Mouse (Mus musculus) heart, adult 2 months (tissue): ENCODE data around the gene Gm10447. TPM values are rescaled to one million over a fixed set of nuclear protein-coding genes. Genes with fewer than 3 reads are reported as not detected.

ENCODE experiments used
- DNase-seq, 2 experiments: peaks; one replicate each; pipeline ENCODE4 v3.0.0; 2021
- H3K27ac ChIP-seq: fragments of 200-600 bp; 2 replicates; pipeline ENCODE4 v1.8.1; 2022
- H3K27me3 ChIP-seq: fragments of 200-500 bp; 2 replicates; pipeline ENCODE4 v1.6.1; 2012; ENCODE audit warnings: mild to moderate bottlenecking, low read length, inconsistent platforms, mixed read lengths; ENCODE audit not compliant: control insufficient read depth, insufficient read depth
- H3K36me3 ChIP-seq: fragments of 200-500 bp; 2 replicates; pipeline ENCODE4 v1.6.1; 2012; ENCODE audit warnings: low read length, inconsistent platforms; ENCODE audit not compliant: control insufficient read depth, insufficient read depth
- H3K4me1 ChIP-seq: fragments of 200-500 bp; 2 replicates; pipeline ENCODE4 v1.6.1; 2011; ENCODE audit warnings: low read length; ENCODE audit not compliant: control insufficient read depth, insufficient read depth
- H3K4me3 ChIP-seq: fragments of 200-600 bp; 2 replicates; pipeline ENCODE4 v1.8.1; 2022
- H3K79me2 ChIP-seq: fragments of 200-500 bp; replicated peaks from 2 replicates; pipeline ENCODE4 v1.6.1; 2012; ENCODE audit warnings: mild to moderate bottlenecking, inconsistent platforms, low read length, moderate library complexity, mixed read lengths; ENCODE audit not compliant: control insufficient read depth, insufficient read depth
- H3K9ac ChIP-seq: fragments of 200-500 bp; 2 replicates; pipeline ENCODE4 v1.6.1; 2012; ENCODE audit warnings: low read depth, mild to moderate bottlenecking, control low read depth, inconsistent platforms, low read length, mixed read lengths
- CTCF ChIP-seq: fragments of 200-600 bp; IDR thresholded peaks from 2 replicates; pipeline ENCODE4 v1.8.1; 2022; ENCODE audit warnings: antibody characterized with exemption, mild to moderate bottlenecking, moderate library complexity
- EP300 ChIP-seq: fragments of 200-500 bp; IDR thresholded peaks from 2 replicates; pipeline ENCODE4 v1.6.1; 2011; ENCODE audit warnings: low read depth, low read length, control low read depth; ENCODE audit not compliant: insufficient read depth
- POLR2A ChIP-seq: fragments of 200-500 bp; IDR thresholded peaks from 2 replicates; pipeline ENCODE4 v1.6.1; 2011; ENCODE audit warnings: mild to moderate bottlenecking, low read depth, low read length, control low read depth; ENCODE audit not compliant: insufficient read depth
- WGBS: fragments of 180-500 bp; shearing (Covaris S2); methylation state at CpG from one replicate; pipeline ENCODE4 v1.1.7; 2018; 5-methylcytosine and 5-hydroxymethylcytosine counted together
- intact Hi-C: fragments of 180-260 bp; cut with DNase I; formaldehyde crosslinking; loops from one replicate; pipeline ENCODE4 v1.15.1; 2025
- polyA plus RNA-seq: library from polyadenylated mRNA; depleted of rRNA; stranded (reverse); fragments of >200 nt; gene quantifications from 2 replicates; pipeline ENCODE4 v1.2.3, GENCODE M21; 2012
- total RNA-seq, 2 experiments: library from RNA; stranded (reverse); gene quantifications; 2 replicates each; pipeline ENCODE4 v1.2.3; 2021

Gene Gm10447
- total and polyA plus RNA-seq, 3 experiments, result not detected

GRCm38 (mm10) chr11:53481088-53481730 lies 24.3 kb upstream of the Gm10447 start:
- intact Hi-C loops, result no loop called here
- H3K9ac ChIP-seq, result no peak overlapping the region
- no peaks in the 10 kb centered on the region for H3K36me3 ChIP-seq
- no peak for TF ChIP-seq CTCF
- TF ChIP-seq EP300, result no peak
- no peak for TF ChIP-seq POLR2A
- no peak overlapping the region for H3K27ac ChIP-seq
- no peaks in the 10 kb centered on the region for H3K4me1 ChIP-seq
- H3K4me3 ChIP-seq, result no peak overlapping the region
- H3K27me3 ChIP-seq, result peaks cover 14% of the 10 kb centered on the region
- H3K79me2 ChIP-seq, result no peaks in the 10 kb centered on the region
- WGBS, result 80% methylated on average over 4 of the region's 4 CpGs
- DNase-seq, result no peak

DNA sequence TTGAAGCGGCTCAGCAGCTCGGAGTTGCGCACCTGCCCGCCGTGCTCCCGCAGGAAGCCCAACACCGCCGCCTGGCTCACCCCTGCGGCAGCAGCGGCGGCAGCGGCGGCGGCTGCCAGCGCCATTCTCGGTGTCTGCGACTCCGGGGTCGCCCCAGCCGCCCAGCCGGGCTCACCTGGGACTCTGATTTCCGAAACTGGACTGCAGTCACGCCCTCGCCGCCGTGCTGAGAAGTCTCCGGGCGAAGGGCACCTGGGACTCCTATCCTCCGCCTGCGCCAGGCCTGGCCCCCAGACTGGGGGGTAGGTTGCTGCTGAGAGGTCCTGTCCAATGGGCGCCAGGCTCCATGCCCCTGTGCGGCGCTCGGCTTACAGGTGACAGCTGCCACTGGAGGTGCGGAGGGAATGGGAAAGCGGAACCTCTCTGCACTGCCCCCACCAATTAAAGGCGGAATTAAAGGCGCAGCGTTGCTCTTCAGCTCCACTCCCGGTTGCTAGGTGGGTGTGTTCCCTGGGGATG lies 22.9 kb upstream of the Gm10447 start, which contains the start of the genes Gm9945 and Sowaha:
Gene Gm9945 (plus strand): TSS at position 384 of the 519 bp plus-strand sequence.
Gene Sowaha (minus strand): TSS at position 492 of the 519 bp plus-strand sequence.
- intact Hi-C loops, result no loop called here
- DNase-seq, result no peak
- no peaks in the 10 kb centered on the region for H3K4me1 ChIP-seq

GRCm38 (mm10) chr11:53479171-53479782 lies 22.4 kb upstream of the Gm10447 start:
- WGBS, result 2% methylated on average over 62 of the region's 62 CpGs
- peak overlapping the region; percentile 50 for H3K4me3 ChIP-seq
- H3K27me3 ChIP-seq, result peaks cover 14% of the 10 kb centered on the region
- no peaks in the 10 kb centered on the region for H3K36me3 ChIP-seq
- TF ChIP-seq EP300, result no peak
- no peak for TF ChIP-seq POLR2A
- no peak for TF ChIP-seq CTCF
- no peaks in the 10 kb centered on the region for H3K4me1 ChIP-seq
- intact Hi-C loops, result no loop called here
- H3K27ac ChIP-seq, result no peak overlapping the region
- DNase-seq, result peak in 1 of 2 experiments; percentile 57
- H3K79me2 ChIP-seq, result no peaks in the 10 kb centered on the region
- peak overlapping the region; percentile 74 for H3K9ac ChIP-seq

More for the DNA sequence above, 22.9 kb upstream of the Gm10447 start, which contains the start of the genes Gm9945 and Sowaha:
- TF ChIP-seq POLR2A (no peak), CTCF (peak; percentile 49), EP300 (no peak)
- H3K36me3 ChIP-seq, result no peaks in the 10 kb centered on the region
- H3K27ac ChIP-seq, result no peak within 1 kb of the TSS
- WGBS, result 8% methylated on average over 40 of the region's 40 CpGs
- peaks cover 14% of the 10 kb centered on the region for H3K27me3 ChIP-seq
- peak within 1 kb of the TSS; percentile 74 for H3K9ac ChIP-seq
- H3K4me3 ChIP-seq, result peak within 1 kb of the TSS; percentile 50
- no peaks in the 10 kb centered on the region for H3K79me2 ChIP-seq

- DNase-seq, result peak in 1 of 2 experiments; percentile 40
- H3K27ac ChIP-seq, result no peak overlapping the region
- peak overlapping the region; percentile 50 for H3K4me3 ChIP-seq
- no peaks in the 10 kb centered on the region for H3K79me2 ChIP-seq
- no peaks in the 10 kb centered on the region for H3K4me1 ChIP-seq
- TF ChIP-seq POLR2A (no peak), EP300 (no peak), CTCF (no peak)
- 11% methylated on average over 79 of the region's 79 CpGs for WGBS
- no peaks in the 10 kb centered on the region for H3K36me3 ChIP-seq
- intact Hi-C loops, result no loop called here
- peak overlapping the region; percentile 74 for H3K9ac ChIP-seq
- H3K27me3 ChIP-seq, result peaks cover 14% of the 10 kb centered on the region
Observed at GRCm38 (mm10) chr11:53478383-53479170, 21.7 kb upstream of the Gm10447 start.

DNA sequence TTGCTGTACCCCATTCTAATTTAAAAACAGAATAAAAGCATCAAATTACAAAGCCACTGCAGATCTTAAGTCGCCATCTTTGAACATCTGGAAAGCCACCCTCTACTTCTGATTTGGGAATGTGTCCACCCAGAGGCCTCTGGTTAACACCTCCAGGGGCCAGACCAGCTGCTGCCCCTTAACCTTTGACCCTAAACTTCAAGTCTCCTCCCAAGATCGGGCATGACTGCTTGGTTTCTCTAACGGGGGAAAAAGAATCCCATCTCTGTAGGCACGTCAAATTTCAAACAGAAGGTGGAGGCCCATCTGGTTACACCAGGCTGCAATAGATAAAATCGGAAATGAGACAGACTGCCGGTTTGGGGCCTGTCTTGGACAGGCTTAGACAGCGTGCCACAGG lies 20.9 kb upstream of the Gm10447 start:
- Histone ChIP-seq H3K4me1 (no peaks in the 10 kb centered on the region), H3K27ac (no peak overlapping the region), H3K36me3 (no peaks in the 10 kb centered on the region), H3K4me3 (no peak overlapping the region), H3K27me3 (peaks cover 14% of the 10 kb centered on the region), H3K79me2 (no peaks in the 10 kb centered on the region), H3K9ac (no peak overlapping the region)
- intact Hi-C loops, result no loop called here
- 83% methylated on average over 7 of the region's 7 CpGs for WGBS
- no peak for TF ChIP-seq POLR2A
- no peak for TF ChIP-seq EP300
- TF ChIP-seq CTCF, result no peak
- DNase-seq, result no peak
